ENCODE assay signal across 11 mouse cellular contexts in genomic region chr2:125765029-125765428, GRCm38 (mm10). TPM values are rescaled to one million over a fixed set of nuclear protein-coding genes. Genes with fewer than 3 reads are reported as not detected.
DNase-seq lines count a peak whose midpoint lies in the region; ATAC-seq and TF ChIP-seq lines count a peak whose summit lies in the region.
"Had no signal": no experiment of that assay in that cellular context is flagged by ENCODE, and none has a peak within 500 bp of the region (broad histone marks: within the 10 kb centered on the region; RNA-seq: fewer than 3 reads in every experiment).

No protein-coding gene starts in this region.

- no peak for ATAC-seq in midbrain, postnatal 0 days (ENCODE audit: low FRiP score)
- no peak for ATAC-seq in midbrain, embryonic 13.5 days
- ATAC-seq in liver, postnatal 0 days, result no peak
- no peak for ATAC-seq in forebrain, embryonic 13.5 days

- H3K27me3 ChIP-seq in heart, adult 2 months (ENCODE audit: control insufficient read depth, insufficient read depth, low read length), result no peaks in the 10 kb centered on the region
- no peaks in the 10 kb centered on the region for H3K27me3 ChIP-seq in heart, embryonic 10.5 days (ENCODE audit: insufficient read depth, poor library complexity, severe bottlenecking)
- H3K27me3 ChIP-seq in midbrain, postnatal 0 days (ENCODE audit: insufficient read depth, low read length), result no peaks in the 10 kb centered on the region
- H3K27me3 ChIP-seq in midbrain, embryonic 13.5 days, result no peaks in the 10 kb centered on the region
- no peaks in the 10 kb centered on the region for H3K27me3 ChIP-seq in liver, postnatal 0 days (ENCODE audit: insufficient read depth, low read length)
- no peaks in the 10 kb centered on the region for H3K27me3 ChIP-seq in splenic B cell, adult 2 months (ENCODE audit: control insufficient read depth, insufficient read depth, low read length, poor library complexity, severe bottlenecking)
- no peaks in the 10 kb centered on the region for H3K27me3 ChIP-seq in forebrain, embryonic 13.5 days
- H3K27me3 ChIP-seq: embryonic facial prominence, embryonic 12.5 days; midbrain, embryonic 12.5 days had no signal

- no peaks in the 10 kb centered on the region for H3K9me3 ChIP-seq in heart, embryonic 10.5 days
- H3K9me3 ChIP-seq in midbrain, postnatal 0 days (ENCODE audit: low read length), result no peaks in the 10 kb centered on the region
- no peaks in the 10 kb centered on the region for H3K9me3 ChIP-seq in midbrain, embryonic 13.5 days
- H3K9me3 ChIP-seq in liver, postnatal 0 days (ENCODE audit: low read length), result no peaks in the 10 kb centered on the region
- H3K9me3 ChIP-seq in forebrain, embryonic 13.5 days (replicated peaks), result no peaks in the 10 kb centered on the region
- H3K9me3 ChIP-seq: embryonic facial prominence, embryonic 12.5 days; midbrain, embryonic 12.5 days had no signal

- H3K9ac ChIP-seq in heart, adult 2 months (ENCODE audit: low read depth, low read length), result no peak overlapping the region
- H3K9ac ChIP-seq in midbrain, postnatal 0 days (replicated peaks; ENCODE audit: low read length, poor library complexity, severe bottlenecking), result no peak overlapping the region
- H3K9ac ChIP-seq in midbrain, embryonic 13.5 days (replicated peaks), result no peak overlapping the region
- no peak overlapping the region for H3K9ac ChIP-seq in liver, postnatal 0 days (replicated peaks)
- no peak overlapping the region for H3K9ac ChIP-seq in forebrain, embryonic 13.5 days
- H3K9ac ChIP-seq: embryonic facial prominence, embryonic 12.5 days; midbrain, embryonic 12.5 days had no signal

- TF ChIP-seq POLR2A in heart, adult 2 months (IDR thresholded peaks at IDR 0.05; ENCODE audit: insufficient read depth, low read depth, low read length), result no peak

- intact Hi-C loops in heart, adult 2 months (cut with DNase I), result loop anchor here (10.0 kb wide), 1 partner anchor 600 kb away; no protein-coding TSS in a partner anchor

- no peaks in the 10 kb centered on the region; the same call in 1 of the 2 replicates for H3K36me3 ChIP-seq in heart, adult 2 months (ENCODE audit: control insufficient read depth, insufficient read depth, low read length)
- peaks cover 85% of the 10 kb centered on the region for H3K36me3 ChIP-seq in heart, embryonic 10.5 days
- H3K36me3 ChIP-seq in midbrain, postnatal 0 days (ENCODE audit: insufficient read depth, low read length), result peaks cover 36% of the 10 kb centered on the region
- peaks cover 85% of the 10 kb centered on the region for H3K36me3 ChIP-seq in midbrain, embryonic 13.5 days
- H3K36me3 ChIP-seq in liver, postnatal 0 days (replicated peaks; ENCODE audit: insufficient read depth, low read length), result peaks cover 50% of the 10 kb centered on the region
- H3K36me3 ChIP-seq in splenic B cell, adult 2 months (ENCODE audit: control insufficient read depth, insufficient read depth, low read length, poor library complexity, severe bottlenecking), result peaks cover 14% of the 10 kb centered on the region
- H3K36me3 ChIP-seq in forebrain, embryonic 13.5 days (ENCODE audit: poor library complexity, severe bottlenecking), result peaks cover 81% of the 10 kb centered on the region

- H3K4me2 ChIP-seq in midbrain, postnatal 0 days (ENCODE audit: low read depth, low read length, poor library complexity, severe bottlenecking), result no peak overlapping the region
- no peak overlapping the region for H3K4me2 ChIP-seq in midbrain, embryonic 13.5 days (replicated peaks)
- no peak overlapping the region for H3K4me2 ChIP-seq in liver, postnatal 0 days (ENCODE audit: low read depth, low read length)
- no peak overlapping the region for H3K4me2 ChIP-seq in forebrain, embryonic 13.5 days
- H3K4me2 ChIP-seq: embryonic facial prominence, embryonic 12.5 days; heart, embryonic 11.5 days; midbrain, embryonic 12.5 days had no signal

- H3K79me2 ChIP-seq in heart, adult 2 months (replicated peaks; ENCODE audit: control insufficient read depth, insufficient read depth, low read length), result no peaks in the 10 kb centered on the region

- DNase-seq in heart, adult 2 months, result no peak
- no peak for DNase-seq in heart, embryonic 10.5 days (ENCODE audit: low spot score)
- DNase-seq in midbrain, postnatal 0 days (ENCODE audit: low spot score), result peak; percentile 56
- DNase-seq in liver, postnatal 0 days, result no peak
- DNase-seq in splenic B cell, adult 2 months (ENCODE audit: low read depth, low spot score), result peak; percentile 8
- DNase-seq in gastrocnemius, adult 8-10 months (ENCODE audit: low spot score in 2 of 2), result no peak

- H3K4me1 ChIP-seq in heart, adult 2 months (ENCODE audit: control insufficient read depth, insufficient read depth, low read length), result no peaks in the 10 kb centered on the region
- no peaks in the 10 kb centered on the region for H3K4me1 ChIP-seq in heart, embryonic 10.5 days
- no peaks in the 10 kb centered on the region for H3K4me1 ChIP-seq in midbrain, postnatal 0 days (ENCODE audit: insufficient read depth, low read length)
- H3K4me1 ChIP-seq in midbrain, embryonic 13.5 days (replicated peaks), result no peaks in the 10 kb centered on the region
- no peaks in the 10 kb centered on the region for H3K4me1 ChIP-seq in liver, postnatal 0 days (ENCODE audit: insufficient read depth)
- H3K4me1 ChIP-seq in forebrain, embryonic 13.5 days, result no peaks in the 10 kb centered on the region
- H3K4me1 ChIP-seq: embryonic facial prominence, embryonic 12.5 days; midbrain, embryonic 12.5 days had no signal

- H3K4me3 ChIP-seq in heart, adult 2 months, result no peak overlapping the region
- H3K4me3 ChIP-seq in heart, embryonic 10.5 days, result no peak overlapping the region
- no peak overlapping the region for H3K4me3 ChIP-seq in midbrain, postnatal 0 days (ENCODE audit: low read depth, low read length)
- no peak overlapping the region for H3K4me3 ChIP-seq in midbrain, embryonic 13.5 days (replicated peaks)
- H3K4me3 ChIP-seq in liver, postnatal 0 days (ENCODE audit: low read depth, low read length), result no peak overlapping the region
- H3K4me3 ChIP-seq in forebrain, embryonic 13.5 days, result no peak overlapping the region
- H3K4me3 ChIP-seq: embryonic facial prominence, embryonic 12.5 days; midbrain, embryonic 12.5 days had no signal

- no peak overlapping the region for H3K27ac ChIP-seq in heart, adult 2 months
- no peak overlapping the region for H3K27ac ChIP-seq in heart, embryonic 10.5 days
- no peak overlapping the region for H3K27ac ChIP-seq in midbrain, postnatal 0 days (ENCODE audit: low read depth, low read length)
- H3K27ac ChIP-seq in midbrain, embryonic 13.5 days, result no peak overlapping the region
- no peak overlapping the region for H3K27ac ChIP-seq in liver, postnatal 0 days (ENCODE audit: low read depth)
- H3K27ac ChIP-seq in forebrain, embryonic 13.5 days, result no peak overlapping the region
- H3K27ac ChIP-seq: embryonic facial prominence, embryonic 12.5 days; midbrain, embryonic 12.5 days had no signal

- no peak for TF ChIP-seq EP300 in heart, adult 2 months (IDR thresholded peaks at IDR 0.05; ENCODE audit: insufficient read depth, low read depth, low read length)
- no peak for TF ChIP-seq EP300 in liver, postnatal 0 days (IDR thresholded peaks at IDR 0.05; ENCODE audit: low read depth)

- WGBS in heart, adult 2 months, result 72% methylated on average over 3 of the region's 3 CpGs
- 89% methylated on average over 3 of the region's 3 CpGs for WGBS in heart, embryonic 10.5 days
- WGBS in midbrain, postnatal 0 days, result 74% methylated on average over 3 of the region's 3 CpGs
- WGBS in midbrain, embryonic 13.5 days, result 91% methylated on average over 3 of the region's 3 CpGs
- WGBS in liver, postnatal 0 days (ENCODE audit: insufficient replicate concordance), result 76% methylated on average over 3 of the region's 3 CpGs
- 83% methylated on average over 3 of the region's 3 CpGs for WGBS in forebrain, embryonic 13.5 days

- peak; percentile 67 for TF ChIP-seq CTCF in heart, adult 2 months (IDR thresholded peaks at IDR 0.05)
- peak; percentile 72 for TF ChIP-seq CTCF in midbrain, postnatal 0 days (IDR thresholded peaks at IDR 0.05)
- peak; percentile 65 for TF ChIP-seq CTCF in liver, postnatal 0 days (IDR thresholded peaks at IDR 0.05; ENCODE audit: low read depth)

RNA-seq across cellular contexts. Expression of gene Secisbp2l, which starts 17.6 kb away (rescaled TPM):
- 10 to 100 TPM; 23.1 to 28.9 TPM for total RNA-seq in heart, adult 2 months (2021)
- polyA plus RNA-seq in heart, adult 2 months (2012; rRNA removed), result 6.9 and 10.6 TPM in 2 replicates
- polyA plus RNA-seq in heart, embryonic 10.5 days (2016; fragmentation: Nextera tagmentation; extraction: Ambion mirVana), result 12.6 and 15.0 TPM in 2 replicates
- total RNA-seq in midbrain, postnatal 0 days (2014; rRNA removed), result 55.4 and 57.9 TPM in 2 replicates
- 26.5 and 29.2 TPM in 2 replicates for polyA plus RNA-seq in midbrain, postnatal 0 days (2015; fragmentation: Nextera tagmentation; extraction: Ambion mirVana)
- polyA plus RNA-seq in midbrain, embryonic 13.5 days (2015; fragmentation: Nextera tagmentation; extraction: Ambion mirVana), result 30.4 and 31.2 TPM in 2 replicates
- 5.7 TPM in 2 replicates for polyA plus RNA-seq in liver, postnatal 0 days (2015; fragmentation: Nextera tagmentation; extraction: Ambion mirVana)
- 25.2 and 25.4 TPM in 2 replicates for polyA plus RNA-seq in forebrain, embryonic 13.5 days (2015; fragmentation: Nextera tagmentation; extraction: Ambion mirVana)
- 10 to 100 TPM; 13.2 to 18.6 (median 14.9) TPM for total RNA-seq in gastrocnemius, adult 8-10 months (2022)

RNA-seq across cellular contexts. Expression of gene Shc4, which starts 41.1 kb away (rescaled TPM):
- under 1 TPM; 0.44 to 0.77 TPM for total RNA-seq in heart, adult 2 months (2021)
- polyA plus RNA-seq in heart, adult 2 months (2012; rRNA removed), result 0.31 and 0.38 TPM in 2 replicates
- 1.5 and 2.2 TPM in 2 replicates for polyA plus RNA-seq in heart, embryonic 10.5 days (2016; fragmentation: Nextera tagmentation; extraction: Ambion mirVana)
- total RNA-seq in midbrain, postnatal 0 days (2014; rRNA removed), result 6.7 and 9.1 TPM in 2 replicates
- polyA plus RNA-seq in midbrain, postnatal 0 days (2015; fragmentation: Nextera tagmentation; extraction: Ambion mirVana), result 2.5 and 2.8 TPM in 2 replicates
- polyA plus RNA-seq in midbrain, embryonic 13.5 days (2015; fragmentation: Nextera tagmentation; extraction: Ambion mirVana), result 1.7 and 1.9 TPM in 2 replicates
- 0.26 and 0.32 TPM in 2 replicates for polyA plus RNA-seq in liver, postnatal 0 days (2015; fragmentation: Nextera tagmentation; extraction: Ambion mirVana)
- 0.57 and 1.1 TPM in 2 replicates for polyA plus RNA-seq in forebrain, embryonic 13.5 days (2015; fragmentation: Nextera tagmentation; extraction: Ambion mirVana)
- under 1 TPM; 0.75 to 0.99 (median 0.82) TPM for total RNA-seq in gastrocnemius, adult 8-10 months (2022)

Comparison
In these comparisons a context has a peak if more than half of its experiments do, and no peak if none do; other contexts are left out.
1. DNase-seq: peak in midbrain, postnatal 0 days (single experiment) and splenic B cell, adult 2 months (single experiment); none in heart, adult 2 months (0 of 2), heart, embryonic 10.5 days (single experiment), liver, postnatal 0 days (single experiment) and gastrocnemius, adult 8-10 months (0 of 2).
2. Peak in every context shown above with its lines, with median percentiles within 50 percentile points of each other: CTCF ChIP-seq.